Mouse (Mus musculus): ENCODE data around the gene Ly6g5b.

DNA sequence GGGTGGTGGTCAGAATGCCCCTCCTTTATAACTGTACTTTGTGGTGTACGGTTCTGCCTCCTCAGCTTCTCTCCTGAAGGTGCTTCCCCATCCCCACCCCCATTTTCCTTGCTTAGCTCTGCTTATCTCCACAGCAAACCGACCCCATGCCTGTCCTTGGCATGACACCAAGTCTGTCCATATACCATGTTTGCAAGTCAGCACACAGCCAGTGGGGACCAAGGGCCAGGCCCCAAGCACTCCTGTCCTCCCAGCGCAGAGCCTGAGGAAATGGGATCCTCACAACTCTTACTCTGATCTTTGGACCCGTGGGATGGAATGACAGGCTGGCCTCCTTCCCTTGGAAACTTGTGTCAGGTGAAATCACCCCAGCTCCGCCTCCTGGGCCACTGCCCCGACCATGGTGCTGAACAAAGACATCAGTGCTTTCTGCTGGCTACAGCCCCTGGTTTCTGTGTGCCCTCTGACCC is 12.0 kb downstream of the Ly6g5b start:
- TF ChIP-seq CTCF (IDR thresholded peaks at IDR 0.05; ENCODE audit: low read depth) (no peak), EP300 (optimal IDR thresholded peaks at IDR 0.05) (no peak)

All from stomach, postnatal 0 days (tissue).